Mouse (Mus musculus): ENCODE measurements around the gene Tmem69. TPM values are rescaled to one million over a fixed set of nuclear protein-coding genes. Genes with fewer than 3 reads are reported as not detected.

Tmem69 gene
- polyA plus RNA-seq, 1 experiment from 2014 or later, result 34.3 TPM

- Histone ChIP-seq H3K4me1 (replicated peaks) (no peaks in the 10 kb centered on the region), H3K27me3 (replicated peaks) (no peaks in the 10 kb centered on the region), H3K4me3 (replicated peaks) (no peak overlapping the region), H3K27ac (peak overlapping the region; percentile 29; the same call in 1 of the 2 replicates), H3K36me3 (no peaks in the 10 kb centered on the region), H3K9me3 (no peaks in the 10 kb centered on the region), H3K4me2 (replicated peaks) (no peak overlapping the region), H3K9ac (no peak overlapping the region)
- ATAC-seq, result peak; percentile 79
These were observed 19.4 kb downstream of the Tmem69 start for GRCm38 (mm10) chr4:116536351-116536750.

- H3K27ac ChIP-seq, result no peak overlapping the region
- H3K36me3 ChIP-seq, result 0 out of 2 replicates have a peak, but pooled peaks cover 3% of the 10 kb centered on the region
- no peak overlapping the region for H3K9ac ChIP-seq
- WGBS, result 61% methylated on average over 2 of the region's 2 CpGs
- H3K9me3 ChIP-seq, result no peaks in the 10 kb centered on the region
- H3K4me2 ChIP-seq (replicated peaks), result no peak overlapping the region
- H3K4me1 ChIP-seq (replicated peaks), result no peaks in the 10 kb centered on the region
- no peak for ATAC-seq
- H3K27me3 ChIP-seq (replicated peaks), result no peaks in the 10 kb centered on the region
- no peak overlapping the region for H3K4me3 ChIP-seq (replicated peaks)
These were observed 24.6 kb downstream of the Tmem69 start for GRCm38 (mm10) chr4:116531109-116531508.

DNA sequence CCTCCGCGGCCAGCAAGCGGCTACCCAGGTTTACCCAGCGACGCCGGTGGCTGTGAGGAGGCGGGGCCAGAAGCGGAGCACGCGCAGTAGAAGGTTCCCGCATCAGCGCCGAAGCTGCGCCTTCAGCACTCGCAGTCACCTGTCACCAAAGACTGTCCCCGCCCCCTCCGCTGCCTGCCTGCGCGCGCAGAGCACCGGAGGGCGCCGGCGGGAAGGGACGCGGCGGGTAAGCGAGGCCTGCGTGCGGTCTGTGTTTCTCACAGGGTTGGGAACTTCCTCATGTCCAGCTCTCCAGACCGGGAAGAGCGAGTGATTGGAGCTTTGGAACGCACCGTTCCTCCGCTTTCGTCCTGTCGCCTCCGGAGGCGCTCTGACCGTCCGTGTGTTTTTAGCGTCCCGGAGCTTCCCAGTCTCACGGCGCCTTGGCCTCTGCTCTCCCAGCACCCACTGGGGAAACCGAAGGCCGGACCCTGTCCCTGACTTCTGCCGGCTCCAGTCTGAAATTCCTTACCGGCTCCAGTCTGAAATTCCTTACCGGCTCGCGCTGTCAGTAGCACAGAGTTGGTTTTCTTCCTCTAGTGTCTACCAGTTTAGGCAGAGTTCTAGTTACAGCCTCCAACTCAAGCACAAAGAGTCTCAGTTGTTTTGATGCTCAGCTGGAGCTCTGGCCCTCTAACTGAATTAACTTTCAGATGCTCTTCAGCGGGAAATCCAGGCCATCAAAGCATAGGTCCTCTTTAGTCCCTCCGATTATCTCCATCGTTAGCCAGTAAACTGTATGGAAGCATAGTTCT is 48.1 kb downstream of the Tmem69 start, which contains the start of gene Ipp:
Gene Ipp (plus strand): TSS at position 125 of the 794 bp plus-strand sequence.
- H3K4me3 ChIP-seq (replicated peaks), result peak within 1 kb of the TSS; percentile 51
- H3K9me3 ChIP-seq, result no peaks in the 10 kb centered on the region
- ATAC-seq, result peak; percentile 99
- WGBS, result under 1% methylated on average over 55 of the region's 55 CpGs
- H3K4me1 ChIP-seq (replicated peaks), result no peaks in the 10 kb centered on the region
- peak within 1 kb of the TSS; percentile 67 for H3K4me2 ChIP-seq (replicated peaks)
- H3K9ac ChIP-seq, result peak within 1 kb of the TSS; percentile 59
- peak within 1 kb of the TSS; percentile 92 for H3K27ac ChIP-seq
- no peaks in the 10 kb centered on the region for H3K27me3 ChIP-seq (replicated peaks)
- H3K36me3 ChIP-seq, result no peaks in the 10 kb centered on the region

GRCm38 (mm10) chr4:116506886-116507424 is 48.8 kb downstream of the Tmem69 start:
- H3K36me3 ChIP-seq, result no peaks in the 10 kb centered on the region
- ATAC-seq, result peak; percentile 31
- no peak overlapping the region; the same call in 1 of the 2 replicates for H3K27ac ChIP-seq
- H3K4me3 ChIP-seq (replicated peaks), result peak overlapping the region; percentile 51
- WGBS, result 21% methylated on average over 11 of the region's 11 CpGs
- no peaks in the 10 kb centered on the region for H3K9me3 ChIP-seq
- H3K27me3 ChIP-seq (replicated peaks), result no peaks in the 10 kb centered on the region
- peak overlapping the region; percentile 67 for H3K4me2 ChIP-seq (replicated peaks)
- H3K9ac ChIP-seq, result peak overlapping the region; percentile 59
- no peaks in the 10 kb centered on the region for H3K4me1 ChIP-seq (replicated peaks)

Other genes starting within 250 kb of the Tmem69 start
- gene Mast2, start 91.8 kb downstream of the Tmem69 start, polyA plus RNA-seq (2015; fragmentation: Nextera tagmentation; extraction: Ambion mirVana), result 13.3 and 13.5 TPM in 2 replicates
- 15.7 and 16.5 TPM in 2 replicates for gene Ipp, start 48.4 kb downstream of the Tmem69 start, polyA plus RNA-seq (2015; fragmentation: Nextera tagmentation; extraction: Ambion mirVana)
- gene Gpbp1l1, start 1.7 kb upstream of the Tmem69 start, polyA plus RNA-seq (2015; fragmentation: Nextera tagmentation; extraction: Ambion mirVana), result 30.7 and 33.0 TPM in 2 replicates
- 4.1 and 4.8 TPM in 2 replicates for gene Ccdc17, start 40.7 kb upstream of the Tmem69 start, polyA plus RNA-seq (2015; fragmentation: Nextera tagmentation; extraction: Ambion mirVana)
- gene Nasp, start 72.0 kb upstream of the Tmem69 start, polyA plus RNA-seq (2015; fragmentation: Nextera tagmentation; extraction: Ambion mirVana), result 110 and 118 TPM in 2 replicates
- gene Akr1a1, start 95.7 kb upstream of the Tmem69 start, polyA plus RNA-seq (2015; fragmentation: Nextera tagmentation; extraction: Ambion mirVana), result 772 and 821 TPM in 2 replicates
- 1,436 and 1,568 TPM in 2 replicates for gene Prdx1, start 129.6 kb upstream of the Tmem69 start, polyA plus RNA-seq (2015; fragmentation: Nextera tagmentation; extraction: Ambion mirVana)
- 23.0 and 24.6 TPM in 2 replicates for gene Mmachc, start 152.5 kb upstream of the Tmem69 start, polyA plus RNA-seq (2015; fragmentation: Nextera tagmentation; extraction: Ambion mirVana)
- gene Ccdc163, start 152.6 kb upstream of the Tmem69 start, polyA plus RNA-seq (2015; fragmentation: Nextera tagmentation; extraction: Ambion mirVana), result 25.2 and 26.4 TPM in 2 replicates
- 8.1 and 8.7 TPM in 2 replicates for gene Tesk2, start 165.0 kb upstream of the Tmem69 start, polyA plus RNA-seq (2015; fragmentation: Nextera tagmentation; extraction: Ambion mirVana)